Mouse (Mus musculus): ENCODE results near the gene Svep1. TPM values are rescaled to one million over a fixed set of nuclear protein-coding genes. Genes with fewer than 3 reads are reported as not detected.

The Svep1 gene
- polyA plus RNA-seq, 1 experiment from 2014 or later = not detected

DNA sequence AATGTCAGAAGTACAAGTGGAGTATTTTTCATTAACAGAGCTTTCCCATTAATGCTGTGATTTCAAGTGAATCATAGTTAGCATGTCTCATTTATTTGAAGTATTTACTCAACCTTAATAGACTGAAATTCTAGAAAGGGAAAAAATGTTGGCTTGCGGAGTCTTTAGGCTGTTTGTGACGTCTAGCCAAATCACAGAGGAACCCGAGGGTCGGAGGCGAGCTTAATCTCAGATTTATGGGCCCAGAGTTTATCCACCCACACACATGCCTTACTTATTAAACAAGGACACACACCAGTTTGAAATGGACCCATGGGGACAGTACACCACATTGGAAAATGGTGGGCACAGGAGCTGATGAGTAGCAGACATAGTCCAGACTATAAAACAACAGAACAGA lies 17.4 kb downstream of the Svep1 start:
- 96% methylated on average over 5 of the region's 5 CpGs for WGBS (ENCODE audit: missing documents)
- Histone ChIP-seq H3K4me3 (ENCODE audit: inconsistent target) (no peak overlapping the region), H3K79me2 (ENCODE audit: inconsistent target) (no peaks in the 10 kb centered on the region), H3K36me3 (ENCODE audit: inconsistent target) (no peaks in the 10 kb centered on the region), H3K27ac (no peak overlapping the region)

DNA sequence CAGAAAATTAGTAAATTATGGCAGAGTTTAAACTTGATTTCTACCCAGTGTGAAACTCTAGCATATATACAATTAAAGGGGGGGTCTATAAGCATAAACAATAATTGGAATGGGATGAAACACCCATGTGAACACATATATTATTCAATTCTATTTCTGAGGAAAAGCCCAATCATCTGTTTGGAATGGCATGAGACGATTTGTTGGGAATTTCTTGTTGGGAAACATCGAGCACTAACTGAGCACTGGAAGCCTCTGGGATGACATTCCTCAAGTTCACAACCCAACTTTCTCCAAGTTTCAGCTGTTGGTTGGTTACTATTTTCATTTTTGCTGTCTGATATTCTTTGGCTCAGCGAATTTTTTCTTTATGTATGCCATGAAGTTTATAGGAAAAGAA lies 21.3 kb downstream of the Svep1 start:
- Histone ChIP-seq H3K79me2 (ENCODE audit: inconsistent target) (no peaks in the 10 kb centered on the region), H3K4me3 (ENCODE audit: inconsistent target) (no peak overlapping the region), H3K36me3 (ENCODE audit: inconsistent target) (no peaks in the 10 kb centered on the region), H3K27ac (no peak overlapping the region)
- 83% methylated on average over 3 of the region's 3 CpGs for WGBS (ENCODE audit: missing documents)

DNA sequence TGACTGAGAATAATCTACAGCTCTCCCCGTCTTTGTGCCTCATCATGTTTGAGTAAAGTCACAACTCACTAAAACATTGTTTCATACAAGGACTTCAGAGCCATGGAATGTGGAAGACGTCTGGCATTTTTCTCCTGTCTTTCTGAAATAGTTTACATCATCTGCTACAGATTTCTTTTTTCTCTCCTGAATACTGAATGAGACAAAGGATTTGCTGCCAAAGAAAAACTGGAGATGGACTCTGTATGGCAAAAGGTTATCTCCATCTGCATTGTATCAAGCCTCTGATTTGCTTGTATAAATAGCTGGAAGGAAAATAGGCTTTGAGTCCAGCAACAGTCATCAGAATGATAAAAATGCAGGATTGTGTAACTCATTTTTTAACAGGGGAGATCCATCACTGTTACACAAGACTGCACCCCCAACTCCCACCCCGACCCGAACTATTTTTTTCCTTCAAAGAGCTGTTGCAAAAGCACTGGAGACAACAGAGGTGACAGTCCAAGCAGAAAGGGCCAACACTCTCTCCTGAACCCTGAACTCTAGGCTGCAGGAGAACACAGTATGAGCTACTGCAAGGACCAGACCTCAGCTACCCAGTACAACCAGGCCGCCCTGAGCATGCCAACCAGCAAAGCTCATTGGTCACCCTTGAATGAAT lies 21.8 kb downstream of the Svep1 start:
- no peak overlapping the region for H3K27ac ChIP-seq

DNA sequence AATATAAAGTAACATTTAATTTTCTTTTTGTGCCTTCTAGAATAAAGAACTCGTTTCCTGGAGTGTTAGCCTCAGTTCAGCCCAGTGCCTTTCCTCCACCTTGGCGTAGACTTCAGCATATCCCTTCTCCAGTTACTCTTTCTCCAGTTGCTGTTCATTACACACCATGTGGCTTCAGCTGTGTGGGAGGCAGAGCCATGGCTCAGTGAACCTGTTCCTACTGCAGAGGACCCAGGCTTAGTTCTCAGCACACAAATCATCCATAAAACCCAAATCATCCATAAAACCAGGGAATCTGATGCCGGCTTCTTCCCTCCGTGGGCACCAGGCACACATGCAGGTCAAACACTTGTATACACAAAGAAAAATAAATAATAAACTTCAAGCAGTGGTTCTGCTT lies 22.8 kb downstream of the Svep1 start:
- 93% methylated on average over 4 of the region's 4 CpGs for WGBS (ENCODE audit: missing documents)
- Histone ChIP-seq H3K36me3 (ENCODE audit: inconsistent target) (no peaks in the 10 kb centered on the region), H3K27ac (no peak overlapping the region), H3K4me3 (ENCODE audit: inconsistent target) (no peak overlapping the region), H3K79me2 (ENCODE audit: inconsistent target) (no peaks in the 10 kb centered on the region)

More for the DNA sequence above, 21.8 kb downstream of the Svep1 start:
- H3K4me3 ChIP-seq (ENCODE audit: inconsistent target) = no peak overlapping the region
- 72% methylated on average over 5 of the region's 5 CpGs for WGBS (ENCODE audit: missing documents)
- H3K79me2 ChIP-seq (ENCODE audit: inconsistent target) = no peaks in the 10 kb centered on the region
- H3K36me3 ChIP-seq (ENCODE audit: inconsistent target) = no peaks in the 10 kb centered on the region

DNA sequence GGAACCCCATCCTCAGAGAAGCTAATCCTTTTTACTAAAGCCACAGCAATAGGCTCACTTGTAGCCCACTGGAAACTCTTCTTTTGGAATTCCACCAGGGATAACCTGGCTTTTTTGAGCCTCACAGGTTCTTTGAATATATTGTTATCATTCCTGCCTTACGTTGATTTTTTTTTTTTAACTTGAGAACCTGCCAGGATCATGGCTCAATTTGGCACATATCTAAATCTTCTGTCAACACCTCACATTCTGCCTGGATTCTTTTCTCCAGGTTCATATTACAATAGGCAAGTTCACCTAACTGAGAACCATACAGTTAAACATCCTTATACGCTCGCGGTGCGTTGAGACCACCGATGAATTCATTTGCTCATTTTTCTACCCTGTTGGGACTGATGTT lies 28.2 kb downstream of the Svep1 start:
- 99% methylated on average over 6 of the region's 6 CpGs for WGBS (ENCODE audit: missing documents)
- no peak overlapping the region for H3K27ac ChIP-seq
- H3K79me2 ChIP-seq (ENCODE audit: inconsistent target) = no peaks in the 10 kb centered on the region
- H3K36me3 ChIP-seq (ENCODE audit: inconsistent target) = no peaks in the 10 kb centered on the region
- no peak overlapping the region for H3K4me3 ChIP-seq (ENCODE audit: inconsistent target)

DNA sequence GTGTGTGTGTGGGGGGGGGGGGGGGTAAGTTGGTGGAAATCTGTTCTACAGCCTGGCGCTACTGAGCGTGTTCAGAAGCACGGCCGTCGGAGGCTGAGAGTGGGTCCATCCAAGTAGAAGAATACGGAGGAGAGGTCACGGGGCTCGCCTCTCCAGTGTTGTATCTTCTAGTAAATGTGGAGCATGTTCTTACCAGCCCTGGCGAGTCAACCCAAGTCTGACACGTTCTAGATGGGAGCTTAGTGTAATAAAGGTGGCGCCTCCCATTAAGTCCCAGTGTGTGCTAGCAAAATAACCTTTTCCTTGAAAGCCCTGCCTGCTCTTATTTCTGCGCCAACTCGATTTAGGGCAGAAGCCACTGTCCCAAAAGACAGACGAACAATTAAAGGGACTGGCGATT lies 29.4 kb downstream of the Svep1 start:
- no peak overlapping the region for H3K27ac ChIP-seq
- 94% methylated on average over 13 of the region's 15 CpGs for WGBS (ENCODE audit: missing documents)

DNA sequence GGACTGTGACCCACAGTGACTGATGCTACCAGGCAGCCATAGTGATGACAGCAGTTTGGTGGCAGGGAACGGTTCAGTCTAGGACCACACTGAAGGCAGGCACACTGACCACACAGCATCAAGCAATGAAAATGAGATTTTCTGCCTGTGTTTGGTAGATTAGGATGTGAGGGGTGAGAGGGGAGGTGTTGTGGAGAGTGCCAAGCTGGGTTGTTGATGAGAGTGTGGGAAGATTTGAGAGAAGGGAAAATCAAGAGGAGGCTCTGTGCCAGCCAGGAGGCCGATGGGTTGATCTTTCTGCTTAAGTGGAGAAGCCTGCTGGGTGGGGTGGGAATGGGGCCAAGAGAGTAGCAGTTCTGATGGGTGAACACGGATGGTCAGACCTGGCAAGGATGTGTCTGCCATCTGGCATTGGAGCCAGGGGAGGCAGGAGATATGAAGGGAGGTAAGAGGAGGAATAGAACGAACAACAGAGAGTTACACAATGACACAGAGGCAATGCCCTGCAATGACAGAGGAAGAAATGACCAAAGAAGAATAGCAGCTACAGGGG lies 32.1 kb downstream of the Svep1 start:
- Histone ChIP-seq H3K4me3 (ENCODE audit: inconsistent target) (no peak overlapping the region), H3K27ac (no peak overlapping the region), H3K36me3 (ENCODE audit: inconsistent target) (no peaks in the 10 kb centered on the region), H3K79me2 (ENCODE audit: inconsistent target) (no peaks in the 10 kb centered on the region)
- 93% methylated on average over 4 of the region's 4 CpGs for WGBS (ENCODE audit: missing documents)

More for the DNA sequence above, 29.4 kb downstream of the Svep1 start:
- Histone ChIP-seq H3K36me3 (ENCODE audit: inconsistent target) (no peaks in the 10 kb centered on the region), H3K4me3 (ENCODE audit: inconsistent target) (no peak overlapping the region), H3K79me2 (ENCODE audit: inconsistent target) (no peaks in the 10 kb centered on the region)

DNA sequence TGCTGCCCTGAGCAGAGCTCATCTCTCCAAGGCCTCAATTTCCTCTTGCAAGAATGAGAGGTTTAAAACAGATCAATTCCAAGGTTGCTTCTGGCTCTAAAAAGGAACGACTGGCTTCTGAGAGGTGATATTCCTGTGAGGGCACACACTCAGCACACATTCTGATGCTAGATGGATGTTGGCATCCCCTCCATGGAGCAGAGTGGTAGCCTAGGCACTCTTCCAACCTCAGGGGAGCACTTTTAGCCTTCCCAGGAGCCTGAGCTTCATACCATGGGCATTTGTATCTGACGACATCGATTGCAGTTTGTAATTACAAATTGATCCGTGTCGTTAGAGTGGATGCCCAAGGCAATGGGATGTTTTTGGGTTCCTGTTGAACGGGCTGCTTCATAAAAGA lies 33.3 kb downstream of the Svep1 start:
- Histone ChIP-seq H3K79me2 (ENCODE audit: inconsistent target) (no peaks in the 10 kb centered on the region), H3K4me3 (ENCODE audit: inconsistent target) (no peak overlapping the region)
- 93% methylated on average over 6 of the region's 6 CpGs for WGBS (ENCODE audit: missing documents)

DNA sequence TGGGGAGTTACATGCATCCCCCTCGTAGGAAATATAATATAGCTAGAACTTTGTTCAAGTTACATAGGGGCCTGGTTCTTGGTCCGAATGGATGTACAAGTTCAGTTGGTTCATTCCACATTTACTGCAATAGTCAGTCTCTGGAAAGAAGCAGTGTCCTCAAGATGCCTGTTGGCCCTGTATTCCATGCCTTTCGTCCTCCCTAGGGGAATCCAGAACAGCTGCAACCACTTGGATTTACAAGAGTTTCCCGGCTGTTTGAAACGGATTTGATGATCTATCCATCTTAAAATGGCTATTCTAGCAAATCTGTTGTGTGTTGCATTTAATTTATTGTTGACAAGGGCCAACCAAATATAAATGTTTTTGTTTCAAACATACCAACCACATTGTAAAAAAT lies 36.2 kb downstream of the Svep1 start:
- no peaks in the 10 kb centered on the region for H3K36me3 ChIP-seq (ENCODE audit: inconsistent target)
- no peak overlapping the region for H3K27ac ChIP-seq
- H3K79me2 ChIP-seq (ENCODE audit: inconsistent target) = no peaks in the 10 kb centered on the region
- WGBS (ENCODE audit: missing documents) = 97% methylated on average over 5 of the region's 5 CpGs
- H3K4me3 ChIP-seq (ENCODE audit: inconsistent target) = no peak overlapping the region

More for the DNA sequence above, 33.3 kb downstream of the Svep1 start:
- no peak overlapping the region for H3K27ac ChIP-seq
- H3K36me3 ChIP-seq (ENCODE audit: inconsistent target) = no peaks in the 10 kb centered on the region

DNA sequence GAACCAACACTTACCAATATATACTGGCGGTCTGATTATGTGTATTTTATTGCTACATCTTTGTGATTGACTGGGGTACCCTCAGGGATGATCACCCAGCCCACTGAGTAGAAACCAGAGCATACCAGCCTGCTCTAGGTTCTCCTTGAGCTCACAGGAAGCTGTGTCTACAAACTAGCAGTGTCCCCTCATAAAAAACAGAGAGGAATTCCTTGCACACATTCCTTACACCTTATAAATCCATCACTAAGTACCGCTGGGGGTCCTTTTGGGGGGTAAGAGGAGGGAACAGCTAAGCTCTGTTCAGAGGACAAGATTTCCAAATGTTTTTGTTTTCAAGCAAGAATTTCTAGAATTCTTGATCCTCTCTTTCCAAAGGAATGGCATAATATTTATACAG lies 36.7 kb downstream of the Svep1 start:
- no peaks in the 10 kb centered on the region for H3K36me3 ChIP-seq (ENCODE audit: inconsistent target)
- H3K4me3 ChIP-seq (ENCODE audit: inconsistent target) = no peak overlapping the region
- no peak overlapping the region for H3K27ac ChIP-seq
- 93% methylated on average over 2 of the region's 2 CpGs for WGBS (ENCODE audit: missing documents)
- no peaks in the 10 kb centered on the region for H3K79me2 ChIP-seq (ENCODE audit: inconsistent target)

DNA sequence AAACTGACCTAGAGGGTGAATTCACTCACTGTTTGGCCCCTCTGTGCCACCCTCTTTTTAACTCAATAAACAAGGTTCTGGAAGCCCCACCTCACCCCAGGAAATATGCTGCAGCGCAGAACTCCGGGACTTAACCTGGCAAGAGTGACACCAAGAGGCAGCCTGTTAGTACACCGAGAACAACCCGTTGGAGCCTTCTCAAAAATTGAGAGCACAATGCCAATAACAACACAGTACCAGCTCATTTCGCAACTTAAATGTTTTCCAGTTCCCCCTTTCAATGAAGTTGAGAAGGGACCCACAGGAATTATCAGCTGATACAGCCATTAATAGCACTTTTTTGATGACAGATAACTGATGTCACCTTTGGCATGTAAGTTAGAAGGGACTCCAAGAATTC lies 38.3 kb downstream of the Svep1 start:
- H3K27ac ChIP-seq = no peak overlapping the region
- H3K79me2 ChIP-seq (ENCODE audit: inconsistent target) = no peaks in the 10 kb centered on the region
- H3K4me3 ChIP-seq (ENCODE audit: inconsistent target) = no peak overlapping the region
- WGBS (ENCODE audit: missing documents) = 59% methylated on average over 5 of the region's 5 CpGs
- H3K36me3 ChIP-seq (ENCODE audit: inconsistent target) = no peaks in the 10 kb centered on the region

DNA sequence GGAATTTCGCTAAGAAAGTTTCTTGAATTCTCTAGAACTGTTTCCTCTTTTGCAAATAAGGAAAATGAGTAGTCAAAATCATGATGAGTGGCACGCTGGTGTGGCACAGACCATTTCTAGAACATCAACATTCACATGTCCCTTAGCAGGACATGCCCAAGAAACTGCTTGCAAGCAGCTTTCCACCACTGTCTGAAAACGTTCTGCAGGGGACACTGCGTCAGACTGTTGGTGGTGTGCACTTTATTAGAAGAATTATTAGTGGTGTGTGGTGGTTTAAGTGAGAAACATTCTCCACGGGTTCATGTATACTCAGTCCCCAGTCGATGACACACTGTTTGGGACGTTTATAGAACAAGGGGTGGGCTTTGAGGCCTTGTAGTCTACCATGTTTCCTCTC lies 40.9 kb downstream of the Svep1 start:
- WGBS (ENCODE audit: missing documents) = 68% methylated on average over 7 of the region's 7 CpGs
- Histone ChIP-seq H3K36me3 (ENCODE audit: inconsistent target) (no peaks in the 10 kb centered on the region), H3K4me3 (ENCODE audit: inconsistent target) (no peak overlapping the region), H3K27ac (no peak overlapping the region), H3K79me2 (ENCODE audit: inconsistent target) (no peaks in the 10 kb centered on the region)

DNA sequence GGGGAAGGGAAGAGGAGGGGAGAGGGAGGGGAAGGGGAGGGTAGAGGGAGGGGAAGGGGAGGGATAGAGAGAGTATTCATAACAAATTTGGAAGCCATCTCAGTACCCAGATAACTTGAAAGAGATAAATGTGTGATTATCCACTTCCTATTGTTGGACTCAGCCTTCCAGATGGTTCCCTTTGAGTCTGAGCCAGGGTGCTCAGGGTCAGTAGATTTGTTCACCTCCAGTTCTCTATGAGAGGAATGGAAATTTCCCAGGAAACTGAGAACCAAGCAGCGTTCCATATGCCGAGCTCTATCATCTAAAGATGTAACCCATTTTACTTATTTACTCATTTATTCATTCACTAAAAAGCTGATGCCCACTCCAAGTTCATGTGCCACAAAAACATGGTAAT lies 44.8 kb downstream of the Svep1 start:
- H3K36me3 ChIP-seq (ENCODE audit: inconsistent target) = no peaks in the 10 kb centered on the region
- 100% methylated on average over 2 of the region's 2 CpGs for WGBS (ENCODE audit: missing documents)
- H3K79me2 ChIP-seq (ENCODE audit: inconsistent target) = no peaks in the 10 kb centered on the region
- H3K4me3 ChIP-seq (ENCODE audit: inconsistent target) = no peak overlapping the region
- no peak overlapping the region for H3K27ac ChIP-seq

DNA sequence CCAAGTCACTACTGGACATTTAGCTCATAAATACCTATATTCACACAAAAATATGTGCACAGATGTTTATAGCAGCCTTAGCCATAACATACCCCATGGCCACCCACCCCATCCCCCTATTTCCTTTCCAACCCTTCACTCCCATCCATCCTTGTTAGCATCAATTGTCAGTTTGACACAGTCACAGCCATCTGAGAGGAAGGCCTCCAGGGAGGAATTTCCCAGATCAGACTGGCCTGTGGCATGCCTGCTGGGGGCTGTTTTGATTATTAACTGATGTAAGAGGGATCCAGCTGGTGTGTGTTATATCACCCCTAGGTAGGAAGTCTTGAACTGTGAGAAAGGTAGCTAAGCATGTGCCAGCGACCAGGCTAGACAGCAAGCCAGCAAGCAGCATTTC lies 47.1 kb downstream of the Svep1 start:
- H3K36me3 ChIP-seq (ENCODE audit: inconsistent target) = no peaks in the 10 kb centered on the region
- H3K79me2 ChIP-seq (ENCODE audit: inconsistent target) = no peaks in the 10 kb centered on the region
- 82% methylated on average over 1 of the region's 1 CpGs for WGBS (ENCODE audit: missing documents)
- no peak overlapping the region for H3K27ac ChIP-seq
- no peak overlapping the region for H3K4me3 ChIP-seq (ENCODE audit: inconsistent target)

DNA sequence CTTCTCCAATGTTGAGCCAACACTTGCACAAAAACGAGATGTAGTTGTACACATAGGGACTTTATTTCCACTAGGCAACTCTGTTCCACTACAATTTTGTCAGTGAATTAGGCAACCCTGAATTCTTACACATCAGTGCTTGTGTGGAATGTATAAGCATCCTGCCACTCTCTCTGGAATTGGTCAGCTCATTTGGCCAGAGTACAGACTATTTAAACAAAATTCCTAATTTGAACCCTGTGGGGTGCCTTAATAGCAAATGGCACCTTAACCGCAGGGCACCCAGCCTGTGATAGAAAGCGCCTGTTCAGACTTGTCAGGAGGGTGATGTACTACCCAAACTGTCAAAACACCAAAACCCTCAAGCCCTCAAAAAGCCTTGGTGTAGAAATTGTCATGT lies 56.4 kb downstream of the Svep1 start:
- Histone ChIP-seq H3K27ac (no peak overlapping the region), H3K79me2 (ENCODE audit: inconsistent target) (no peaks in the 10 kb centered on the region), H3K36me3 (ENCODE audit: inconsistent target) (no peaks in the 10 kb centered on the region), H3K4me3 (ENCODE audit: inconsistent target) (no peak overlapping the region)
- 90% methylated on average over 3 of the region's 3 CpGs for WGBS (ENCODE audit: missing documents)

DNA sequence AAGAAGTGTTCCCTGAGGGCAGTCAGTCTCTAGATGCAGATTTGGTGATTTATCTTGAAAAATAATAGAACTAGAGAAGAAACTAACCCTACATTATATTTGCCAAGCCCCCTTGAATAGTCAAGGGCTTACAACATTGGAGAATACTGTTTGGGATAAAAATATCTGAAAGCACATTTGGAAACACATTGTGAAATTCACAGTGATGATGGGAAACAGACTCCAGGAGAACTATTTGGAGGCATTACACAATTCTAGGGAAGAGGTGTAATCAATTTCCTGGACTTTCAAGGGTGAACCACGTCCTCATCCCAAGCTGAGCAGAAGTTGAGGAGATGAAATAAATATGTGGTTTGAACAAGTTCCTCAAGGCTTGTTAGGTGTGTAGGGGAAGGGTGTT lies 57.5 kb downstream of the Svep1 start:
- WGBS (ENCODE audit: missing documents) = 0% methylated on average over 1 of the region's 1 CpGs
- no peaks in the 10 kb centered on the region for H3K79me2 ChIP-seq (ENCODE audit: inconsistent target)
- no peak overlapping the region for H3K27ac ChIP-seq
- H3K4me3 ChIP-seq (ENCODE audit: inconsistent target) = no peak overlapping the region
- no peaks in the 10 kb centered on the region for H3K36me3 ChIP-seq (ENCODE audit: inconsistent target)

Data from macrophage (primary cell).